Mouse (Mus musculus) brain, embryonic 14.5 days (tissue): Measurements from ENCODE around the gene Tmem43.

Experiments
- CTCF ChIP-seq: fragments of 200-500 bp; IDR thresholded peaks from 2 replicates; pipeline ENCODE4 v1.5.1; 2012; ENCODE audit warnings: inconsistent platforms, mild to moderate bottlenecking, moderate library complexity, borderline replicate concordance; ENCODE audit not compliant: insufficient read depth, insufficient read length; ENCODE audit errors: extremely low read depth
- POLR2A ChIP-seq: fragments of 200-500 bp; IDR thresholded peaks from 2 replicates; pipeline ENCODE4 v1.6.1; 2012; ENCODE audit warnings: mild to moderate bottlenecking, inconsistent platforms, borderline replicate concordance; ENCODE audit not compliant: poor library complexity, insufficient read depth, insufficient read length, severe bottlenecking; ENCODE audit errors: extremely low read depth

GRCm38 (mm10) chr6:91528265-91528664 lies 54.8 kb downstream of the Tmem43 start:
- no peak for TF ChIP-seq POLR2A
- TF ChIP-seq CTCF: no peak
